Mouse (Mus musculus) cortical plate, adult 2 months (tissue): Measurements from ENCODE around the gene Stat2.

ENCODE experiments used
- CTCF ChIP-seq: fragments of 200-500 bp; IDR thresholded peaks from 2 replicates; pipeline ENCODE4 v1.5.1; 2011; ENCODE audit warnings: mild to moderate bottlenecking, control low read depth, low read length; ENCODE audit not compliant: insufficient read depth; ENCODE audit errors: extremely low read depth
- POLR2A ChIP-seq: fragments of 200-500 bp; IDR thresholded peaks from 2 replicates; pipeline ENCODE4 v1.6.1; 2011; ENCODE audit warnings: mild to moderate bottlenecking, low read length, control low read depth; ENCODE audit not compliant: insufficient read depth; ENCODE audit errors: extremely low read depth

DNA sequence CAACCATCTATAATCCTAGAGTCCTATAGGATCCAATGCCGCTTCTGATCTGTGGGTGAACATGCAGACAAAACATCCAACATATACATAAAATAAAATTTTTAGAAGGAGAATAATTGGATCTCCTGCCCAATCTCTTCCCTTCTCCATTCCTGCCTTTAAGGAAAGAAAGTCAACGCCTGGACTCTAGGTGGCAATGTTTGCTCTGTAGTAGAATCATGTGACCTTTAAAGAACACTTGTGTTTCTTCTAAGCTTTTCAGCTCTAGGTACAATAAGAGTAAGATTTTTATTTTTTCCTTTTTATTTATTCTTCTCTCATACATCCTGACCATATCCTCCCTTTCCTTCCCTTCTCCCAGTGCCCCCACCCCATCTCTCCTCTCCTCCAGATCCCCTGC is 1.5 kb downstream of the Stat2 start:
- TF ChIP-seq POLR2A (no peak), CTCF (no peak)
